Mouse (Mus musculus): Measurements from ENCODE around the gene Rbm47.
"Not testable (repeated sequence)": the region's sequence is repeated elsewhere in the genome, so short reads cannot be mapped to it uniquely, and the experiment has no call there.

Gene Rbm47

GRCm38 (mm10) chr5:66173018-66173417, at the start of gene Rbm47:
TSS of gene Rbm47 (minus strand) at chr5:66173118.
- DNase-seq: no peak

- no peak for DNase-seq
Observed at GRCm38 (mm10) chr5:66220620-66221019, 47.7 kb upstream of the Rbm47 start.

DNA sequence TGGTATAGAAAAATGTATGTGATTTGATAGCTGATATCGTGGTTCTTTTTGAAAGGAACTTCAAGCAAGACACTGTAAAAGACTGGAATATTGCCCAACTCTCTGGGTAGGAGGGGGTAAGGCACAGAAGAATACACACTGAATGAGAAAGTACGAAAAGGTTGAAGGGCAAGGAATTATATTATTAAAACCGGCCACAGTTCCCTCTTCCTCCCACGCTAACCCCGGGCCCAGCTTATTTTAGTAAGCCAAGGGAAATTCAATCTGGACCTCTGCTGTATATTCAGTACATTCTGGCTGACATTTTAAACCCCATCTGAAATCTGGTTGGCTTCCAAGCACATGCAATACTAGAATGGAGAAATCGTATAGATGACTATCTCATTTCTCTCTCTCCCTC, 46.8 kb upstream of the Rbm47 start:
- DNase-seq: no peak

DNA sequence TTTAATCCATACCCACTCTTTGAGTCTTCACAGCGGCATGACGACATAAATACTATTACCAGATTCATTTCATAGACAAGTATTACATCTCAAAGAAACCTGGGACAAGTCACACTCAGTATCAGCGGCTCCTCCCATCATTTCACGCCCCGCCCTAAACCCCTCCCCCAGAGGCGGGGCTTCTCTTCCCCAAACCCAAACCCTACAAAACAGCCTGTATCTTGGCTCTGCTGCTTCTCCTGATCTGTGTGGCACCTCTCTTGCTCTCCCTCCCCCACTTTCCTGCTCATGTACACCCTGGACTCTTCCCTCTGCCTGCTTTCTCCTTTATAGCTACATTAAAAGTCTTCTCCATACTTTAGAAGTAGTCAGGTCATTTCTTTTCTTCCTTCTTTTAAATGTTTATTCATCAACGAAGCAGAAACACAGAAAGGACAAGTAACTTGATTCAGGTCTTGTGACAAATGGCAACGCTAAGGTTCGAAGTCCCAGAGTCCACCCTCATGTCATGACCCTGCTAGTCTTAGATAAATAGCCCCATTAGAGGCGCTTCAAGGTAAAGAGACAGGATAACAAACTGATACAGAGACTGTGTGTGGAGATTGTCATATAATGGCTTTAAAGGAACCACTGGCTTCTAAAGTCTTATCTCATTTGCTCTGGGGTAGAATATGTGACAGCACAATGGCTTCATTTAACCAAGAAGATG, 42.8 kb upstream of the Rbm47 start:
- DNase-seq: no peak

DNA sequence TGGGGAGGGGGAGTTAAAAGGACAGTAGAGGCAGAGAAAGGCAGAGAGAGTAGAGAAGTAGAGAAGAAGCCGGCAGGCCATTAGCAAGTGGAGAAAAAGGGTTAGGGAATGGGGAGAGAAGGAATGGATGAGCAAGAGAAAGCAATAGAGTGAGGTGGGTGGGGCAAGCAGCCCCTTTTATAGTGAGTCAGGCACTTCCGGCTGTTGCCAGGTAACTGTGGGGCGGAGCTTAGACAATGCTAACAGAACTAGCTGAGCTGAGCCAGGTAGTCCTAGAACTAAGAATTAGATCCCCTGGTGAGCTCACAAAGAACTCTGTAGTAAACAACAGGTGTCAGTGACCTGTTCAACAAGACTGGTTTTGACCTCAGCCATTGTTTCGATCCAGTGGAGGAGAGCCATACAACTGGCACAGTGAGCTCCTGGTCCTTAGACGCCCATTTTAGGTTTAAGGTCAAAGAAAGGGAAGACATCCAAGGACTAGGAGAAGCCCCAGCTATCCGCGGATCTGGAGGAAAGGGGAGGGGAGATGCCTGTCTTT, 41.5 kb upstream of the Rbm47 start:
- no peak for DNase-seq

GRCm38 (mm10) chr5:66209532-66210176, 36.7 kb upstream of the Rbm47 start:
- DNase-seq: no peak

GRCm38 (mm10) chr5:66204966-66205365, 32.0 kb upstream of the Rbm47 start:
- no peak for DNase-seq

- DNase-seq: no peak
Observed at GRCm38 (mm10) chr5:66203424-66203823, 30.5 kb upstream of the Rbm47 start.

DNA sequence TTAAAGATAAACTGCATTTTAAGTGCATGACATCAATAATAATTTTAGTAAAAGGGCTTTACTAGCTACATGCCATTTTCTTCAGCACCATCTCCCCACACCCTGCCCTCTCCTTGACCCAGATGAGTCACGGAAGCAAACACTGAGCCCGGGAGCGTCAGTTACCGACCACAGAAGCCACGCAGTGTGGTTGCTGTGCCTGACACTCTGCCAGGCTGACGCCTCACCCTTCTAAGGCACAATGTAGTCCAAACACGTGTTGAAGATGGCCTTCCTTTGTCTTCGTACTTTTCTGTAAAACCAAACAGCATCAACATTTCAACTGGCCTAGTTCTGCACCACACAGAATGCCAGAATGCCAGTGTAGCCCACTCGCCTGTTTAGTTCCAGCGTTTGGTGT, 27.1 kb upstream of the Rbm47 start:
- no peak for DNase-seq

DNA sequence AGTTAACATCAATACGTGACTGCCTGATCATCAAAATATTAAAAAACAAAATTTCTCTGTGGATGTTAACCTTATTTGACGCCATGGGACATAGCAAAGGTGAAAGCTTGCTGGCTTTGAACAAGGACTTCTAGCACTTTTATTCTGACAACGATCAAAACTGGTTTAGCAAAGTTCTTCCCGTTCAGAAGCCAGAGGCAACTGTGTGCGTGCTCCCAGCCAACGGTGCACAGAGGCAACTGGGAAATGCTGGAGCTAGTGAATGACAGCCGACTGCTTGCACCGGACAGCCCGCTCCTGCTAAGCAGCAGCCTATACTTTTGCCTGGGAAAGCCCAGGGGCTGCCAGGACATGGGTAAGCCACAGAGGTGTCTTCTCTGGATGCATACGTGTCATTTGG, 22.4 kb upstream of the Rbm47 start:
- DNase-seq: no peak

DNA sequence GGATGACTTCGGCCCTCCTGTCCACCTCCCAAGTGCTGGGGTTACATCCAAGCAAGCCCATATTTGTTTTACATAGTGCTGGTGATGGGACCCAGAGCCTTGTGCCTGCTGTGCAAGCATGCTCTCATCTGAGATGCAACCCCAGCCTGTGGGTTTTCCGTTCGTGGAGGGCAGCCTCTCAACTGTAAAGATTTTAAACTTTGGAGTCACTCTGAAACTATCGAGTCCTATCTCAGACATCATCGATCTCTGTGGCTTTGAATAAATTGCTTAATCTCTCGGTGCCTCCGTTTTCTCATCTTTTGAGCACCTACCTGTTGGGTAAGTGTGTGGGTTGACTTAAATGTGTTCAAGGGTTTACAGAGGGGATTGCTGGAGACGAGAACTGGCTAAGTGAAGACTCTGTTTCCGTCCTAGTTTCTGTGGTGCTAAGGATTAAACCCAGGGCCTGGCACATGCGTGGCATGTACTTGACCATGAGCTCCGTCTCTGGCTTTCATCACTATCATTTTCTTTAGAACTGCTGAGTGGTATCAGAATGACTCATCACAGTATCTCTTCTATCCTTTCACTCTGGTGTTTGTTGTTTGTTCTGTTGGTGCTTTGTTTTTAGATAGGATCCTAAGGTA, 20.4 kb upstream of the Rbm47 start:
- DNase-seq: no peak

GRCm38 (mm10) chr5:66191185-66191503, 18.2 kb upstream of the Rbm47 start:
- no peak for DNase-seq

DNA sequence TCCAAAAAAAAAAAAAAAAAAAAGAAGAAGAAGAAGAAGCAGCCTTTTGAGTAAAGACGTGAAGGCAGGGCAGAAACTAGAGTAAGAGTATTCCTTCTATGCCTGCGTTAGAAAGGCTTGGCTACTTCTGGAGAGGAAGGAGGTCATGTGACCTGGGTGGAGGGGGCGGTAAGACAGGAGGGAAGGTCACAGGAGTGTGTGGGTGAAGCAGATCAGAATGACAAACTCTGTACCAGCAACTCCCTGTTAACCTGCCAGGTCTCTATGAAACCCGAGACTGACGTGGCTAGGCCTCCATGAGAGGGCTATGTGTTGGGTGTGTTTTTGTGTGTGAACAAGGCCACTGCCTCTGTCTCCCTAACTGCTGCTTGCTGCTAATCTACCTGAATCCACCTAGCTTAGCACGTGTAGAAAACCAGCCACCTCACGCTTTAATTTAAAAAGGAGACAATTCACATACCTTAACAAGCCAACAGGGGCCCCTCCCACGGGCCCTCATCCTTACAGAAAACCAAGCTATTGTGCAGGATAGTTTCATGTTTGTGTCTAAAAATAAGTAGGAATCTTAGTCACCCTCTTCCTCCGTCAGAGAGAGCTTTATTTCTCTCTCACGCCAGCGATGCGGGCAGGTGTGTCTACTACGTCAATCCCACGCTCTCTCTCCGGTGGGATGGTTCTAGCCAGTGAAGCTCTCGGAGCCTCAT, 17.7 kb upstream of the Rbm47 start:
- no peak for DNase-seq

GRCm38 (mm10) chr5:66188591-66188990, 15.7 kb upstream of the Rbm47 start:
- not testable (repeated sequence) for DNase-seq

- no peak for DNase-seq
Observed at GRCm38 (mm10) chr5:66182156-66182555, 9.2 kb upstream of the Rbm47 start.

- DNase-seq: no peak
Observed at GRCm38 (mm10) chr5:66174160-66174837, 1.4 kb upstream of the Rbm47 start.

DNA sequence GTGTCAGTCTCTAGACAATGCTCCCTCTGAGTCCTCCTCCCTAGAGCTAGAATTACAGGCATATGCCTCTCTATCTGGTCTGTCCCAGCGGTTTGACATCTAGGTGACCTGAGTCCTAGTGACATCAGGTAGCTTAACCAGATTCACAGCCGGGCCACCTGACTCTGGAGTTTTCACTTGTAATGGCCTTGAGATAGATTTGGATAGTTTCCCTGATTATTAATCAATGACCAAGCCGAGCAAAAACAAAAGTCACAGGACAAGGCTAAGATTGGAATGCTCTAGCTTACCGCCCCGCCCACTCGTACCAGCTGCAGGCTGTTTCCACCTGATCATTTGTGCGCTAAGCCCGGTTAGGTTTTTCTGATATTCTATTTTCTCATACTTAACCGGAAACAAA, 2.3 kb downstream of the Rbm47 start:
- no peak for DNase-seq

- DNase-seq: no peak
Observed at GRCm38 (mm10) chr5:66169099-66169485, 3.8 kb downstream of the Rbm47 start.

DNA sequence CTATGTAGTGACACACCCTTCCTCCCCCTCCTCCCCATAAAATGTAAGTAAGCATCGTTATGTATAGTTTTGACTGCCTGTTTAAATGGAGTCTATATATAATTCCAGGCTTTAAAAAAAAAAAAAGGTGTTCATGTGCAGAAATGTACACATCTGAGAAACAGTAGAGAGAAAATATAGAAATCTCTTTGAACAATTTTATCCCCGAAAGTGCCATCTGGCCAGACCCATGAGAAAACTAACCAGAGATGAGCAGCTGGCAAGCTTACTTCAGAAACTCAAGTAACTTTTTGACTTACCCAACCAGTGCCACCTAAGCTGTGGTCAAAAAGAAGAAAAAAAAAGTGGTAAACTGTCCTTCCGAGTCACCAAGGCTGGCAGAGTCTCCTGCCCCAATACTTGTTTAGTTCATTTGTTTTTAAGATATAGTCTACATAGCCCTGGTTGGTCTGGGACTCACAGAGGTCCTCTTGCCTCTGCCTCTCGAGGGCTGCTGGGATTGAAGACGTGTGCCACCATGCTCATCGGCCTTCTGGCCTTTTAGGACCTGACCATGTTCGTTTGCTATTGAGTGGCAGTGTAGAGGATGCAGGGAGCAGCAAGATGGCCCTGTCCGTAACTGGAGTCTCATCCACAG, 4.3 kb downstream of the Rbm47 start:
- no peak for DNase-seq

GRCm38 (mm10) chr5:66166931-66167330, 6.0 kb downstream of the Rbm47 start:
- DNase-seq: no peak

DNA sequence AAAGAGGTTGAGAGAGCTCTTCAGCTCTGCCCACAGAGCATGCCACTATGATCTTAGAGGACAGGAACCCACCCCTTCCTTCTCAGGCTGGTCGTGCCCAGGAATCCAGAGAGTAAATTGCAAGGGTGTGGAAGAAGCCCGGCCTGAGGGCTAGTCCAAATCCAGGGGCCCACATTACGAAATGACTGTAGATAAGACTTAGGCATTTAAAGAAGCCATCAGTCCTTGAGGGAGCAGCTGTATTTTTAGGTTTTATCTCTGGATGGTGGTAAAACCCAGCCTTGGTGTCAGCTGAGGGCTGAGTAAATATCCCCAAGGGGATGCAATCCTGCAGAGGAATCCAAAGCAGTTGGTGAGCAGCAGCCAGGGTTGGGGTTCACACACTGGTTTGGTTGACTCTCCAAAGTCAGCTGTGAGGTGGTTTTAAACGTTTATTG, 6.7 kb downstream of the Rbm47 start:
- no peak for DNase-seq

GRCm38 (mm10) chr5:66165748-66166147, 7.2 kb downstream of the Rbm47 start:
- no peak for DNase-seq

Data from cerebellum, adult 9-10 months (tissue).